Mouse (Mus musculus) testis, adult 2 months (tissue): ENCODE data around the gene Akap8. TPM values are rescaled to one million over a fixed set of nuclear protein-coding genes. Genes with fewer than 3 reads are reported as not detected.

Source experiments
- H3K27ac ChIP-seq: fragments of 200-500 bp; 2 replicates; pipeline ENCODE4 v1.5.1; 2012; ENCODE audit warnings: low read depth, low read length; ENCODE audit not compliant: control insufficient read depth, insufficient read depth
- H3K27me3 ChIP-seq: fragments of 200-500 bp; 2 replicates; pipeline ENCODE4 v1.6.1; 2012; ENCODE audit warnings: mild to moderate bottlenecking, low read length, moderate library complexity; ENCODE audit not compliant: control insufficient read depth, insufficient read depth
- H3K36me3 ChIP-seq: fragments of 200-500 bp; 2 replicates; pipeline ENCODE4 v1.6.1; 2012; ENCODE audit warnings: mild to moderate bottlenecking, low read length; ENCODE audit not compliant: control insufficient read depth, insufficient read depth
- H3K4me1 ChIP-seq: fragments of 200-500 bp; 2 replicates; pipeline ENCODE4 v1.6.1; 2012; ENCODE audit warnings: low read length; ENCODE audit not compliant: control insufficient read depth, insufficient read depth
- H3K4me3 ChIP-seq: fragments of 200-500 bp; 2 replicates; pipeline ENCODE4 v1.5.1; 2012; ENCODE audit warnings: low read depth, mild to moderate bottlenecking, low read length, moderate library complexity, mixed read lengths; ENCODE audit not compliant: control insufficient read depth
- CTCF ChIP-seq: fragments of 200-500 bp; IDR thresholded peaks from 2 replicates; pipeline ENCODE4 v1.5.1; 2012; ENCODE audit warnings: low read depth, mild to moderate bottlenecking, inconsistent platforms, low read length, moderate library complexity; ENCODE audit not compliant: control insufficient read depth, insufficient read depth, insufficient replicate concordance
- POLR2A ChIP-seq: fragments of 200-500 bp; IDR thresholded peaks from 2 replicates; pipeline ENCODE4 v1.6.1; 2012; ENCODE audit warnings: low read depth, mild to moderate bottlenecking, inconsistent platforms, low read length, moderate library complexity; ENCODE audit not compliant: control insufficient read depth
- polyA plus RNA-seq: library from polyadenylated mRNA; depleted of rRNA; stranded (reverse); fragments of >200 nt; gene quantifications from 2 replicates; pipeline ENCODE4 v1.2.3, GENCODE M21; 2012; rRNA removed

Akap8 gene
- polyA plus RNA-seq, 1 experiment, result 39.3 TPM

- Histone ChIP-seq H3K27ac (no peak overlapping the region), H3K36me3 (no peaks in the 10 kb centered on the region), H3K27me3 (no peaks in the 10 kb centered on the region), H3K4me1 (no peaks in the 10 kb centered on the region), H3K4me3 (no peak overlapping the region)
- TF ChIP-seq CTCF (no peak), POLR2A (no peak)
Observed at GRCm38 (mm10) chr17:32258869-32259268, 62.2 kb downstream of the Akap8 start.

- H3K4me1 ChIP-seq, result no peaks in the 10 kb centered on the region
- no peak for TF ChIP-seq CTCF
- TF ChIP-seq POLR2A, result no peak
- no peaks in the 10 kb centered on the region for H3K27me3 ChIP-seq
- H3K36me3 ChIP-seq, result no peaks in the 10 kb centered on the region
- H3K27ac ChIP-seq, result no peak overlapping the region
- no peak overlapping the region for H3K4me3 ChIP-seq
Observed at GRCm38 (mm10) chr17:32257944-32258343, 63.1 kb downstream of the Akap8 start.

GRCm38 (mm10) chr17:32257452-32257851 lies 63.6 kb downstream of the Akap8 start:
- Histone ChIP-seq H3K4me3 (no peak overlapping the region), H3K27ac (no peak overlapping the region), H3K36me3 (no peaks in the 10 kb centered on the region), H3K4me1 (no peaks in the 10 kb centered on the region), H3K27me3 (no peaks in the 10 kb centered on the region)
- TF ChIP-seq CTCF (no peak), POLR2A (no peak)

GRCm38 (mm10) chr17:32256896-32257295 lies 64.1 kb downstream of the Akap8 start:
- Histone ChIP-seq H3K4me3 (no peak overlapping the region), H3K27me3 (no peaks in the 10 kb centered on the region), H3K4me1 (no peaks in the 10 kb centered on the region), H3K36me3 (no peaks in the 10 kb centered on the region), H3K27ac (no peak overlapping the region)
- no peak for TF ChIP-seq POLR2A
- TF ChIP-seq CTCF, result no peak

Other genes starting within 250 kb of the Akap8 start
- gene Notch3, start 154.4 kb downstream of the Akap8 start, polyA plus RNA-seq, result 1.5 and 1.7 TPM in 2 replicates
- gene Ephx3, start 131.7 kb downstream of the Akap8 start, polyA plus RNA-seq, result 0.10 and 0.11 TPM in 2 replicates
- gene Brd4, start 36.5 kb downstream of the Akap8 start, polyA plus RNA-seq, result 17.3 and 17.6 TPM in 2 replicates
- gene Akap8l, start 29.4 kb upstream of the Akap8 start, polyA plus RNA-seq, result 107 and 129 TPM in 2 replicates
- gene Wiz, start 68.2 kb upstream of the Akap8 start, polyA plus RNA-seq, result 25.2 and 26.3 TPM in 2 replicates
- gene Rasal3, start 82.3 kb upstream of the Akap8 start, polyA plus RNA-seq, result 3.7 and 5.3 TPM in 2 replicates
- 2.0 and 2.4 TPM in 2 replicates for gene Pglyrp2, start 102.9 kb upstream of the Akap8 start, polyA plus RNA-seq
- gene Cyp4f39, start 131.5 kb upstream of the Akap8 start, polyA plus RNA-seq, result 67.7 and 68.8 TPM in 2 replicates
- 1.4 TPM in 2 replicates for gene Cyp4f17, start 184.8 kb upstream of the Akap8 start, polyA plus RNA-seq
- 0.73 and 1.1 TPM in 2 replicates for gene Cyp4f16, start 215.3 kb upstream of the Akap8 start, polyA plus RNA-seq